Mouse (Mus musculus): Measurements from ENCODE around the gene Olfr764-ps1.
"Not testable (repeated sequence)": the region's sequence is repeated elsewhere in the genome, so short reads cannot be mapped to it uniquely, and the experiment has no call there.

Gene Olfr764-ps1

GRCm38 (mm10) chr10:129039796-129040195, at the start of gene Olfr764-ps1:
TSS of gene Olfr764-ps1 (minus strand) at chr10:129039896.
- no peak for DNase-seq (ENCODE audit: low spot score in 2 of 2)

GRCm38 (mm10) chr10:129082810-129083209, 43.1 kb upstream of the Olfr764-ps1 start, which contains the start of gene Olfr767:
TSS of gene Olfr767 (minus strand) at chr10:129082910.
- not testable (repeated sequence) for DNase-seq (ENCODE audit: low spot score in 2 of 2)

- no peak for DNase-seq (ENCODE audit: low spot score in 2 of 2)
Observed at GRCm38 (mm10) chr10:129068877-129069276, 29.2 kb upstream of the Olfr764-ps1 start, which contains the start of gene Olfr766-ps1. TSS of gene Olfr766-ps1 (minus strand) at chr10:129068977.

- DNase-seq (ENCODE audit: low spot score in 2 of 2), result not testable (repeated sequence)
Observed at GRCm38 (mm10) chr10:129049898-129050297, 10.2 kb upstream of the Olfr764-ps1 start, which contains the start of gene Olfr765. TSS of gene Olfr765 (minus strand) at chr10:129049998.

- no peak for DNase-seq (ENCODE audit: low spot score in 2 of 2)
Observed at GRCm38 (mm10) chr10:129028343-129028742, 11.4 kb downstream of the Olfr764-ps1 start.

GRCm38 (mm10) chr10:129026018-129026662, 13.6 kb downstream of the Olfr764-ps1 start:
- DNase-seq (ENCODE audit: low spot score in 2 of 2), result peak in 1 of 2 experiments; percentile 47

- DNase-seq (ENCODE audit: low spot score in 2 of 2), result no peak
Observed at GRCm38 (mm10) chr10:129023319-129023718, 16.4 kb downstream of the Olfr764-ps1 start.

GRCm38 (mm10) chr10:129014477-129014876, 25.2 kb downstream of the Olfr764-ps1 start:
- DNase-seq (ENCODE audit: low spot score in 2 of 2), result no peak

- DNase-seq (ENCODE audit: low spot score in 2 of 2), result not testable (repeated sequence)
Observed at GRCm38 (mm10) chr10:129011511-129011910, 28.2 kb downstream of the Olfr764-ps1 start.

- no peak for DNase-seq (ENCODE audit: low spot score in 2 of 2)
Observed at GRCm38 (mm10) chr10:129010288-129010841, 29.3 kb downstream of the Olfr764-ps1 start, which contains the start of gene Olfr763. TSS of gene Olfr763 (plus strand) at chr10:129010791.

GRCm38 (mm10) chr10:129004032-129004920, 35.4 kb downstream of the Olfr764-ps1 start:
- no peak for DNase-seq (ENCODE audit: low spot score in 2 of 2)

- no peak for DNase-seq (ENCODE audit: low spot score in 2 of 2)
Observed at GRCm38 (mm10) chr10:128996523-128997040, 43.1 kb downstream of the Olfr764-ps1 start.

- no peak for DNase-seq (ENCODE audit: low spot score in 2 of 2)
Observed at GRCm38 (mm10) chr10:128995796-128996195, 43.9 kb downstream of the Olfr764-ps1 start.

GRCm38 (mm10) chr10:128990994-128991393, 48.7 kb downstream of the Olfr764-ps1 start:
- peak; percentile 20 to 37 for DNase-seq (ENCODE audit: low spot score in 2 of 2)

GRCm38 (mm10) chr10:128990129-128990850, 49.4 kb downstream of the Olfr764-ps1 start:
- DNase-seq (ENCODE audit: low spot score in 2 of 2), result peak in 1 of 2 experiments; percentile 12

GRCm38 (mm10) chr10:128989131-128989530, 50.6 kb downstream of the Olfr764-ps1 start, which contains the start of gene Olfr9:
TSS of gene Olfr9 (plus strand) at chr10:128989431.
- not testable (repeated sequence) for DNase-seq (ENCODE audit: low spot score in 2 of 2)
